Mouse (Mus musculus) thymus, postnatal 0 days (tissue): ENCODE measurements around the gene Tmem72. TPM values are rescaled to one million over a fixed set of nuclear protein-coding genes. Genes with fewer than 3 reads are reported as not detected.

Experiments used
- DNase-seq: peaks from one replicate; pipeline ENCODE4 v3.0.0-alpha.2; 2015; ENCODE audit warnings: low spot score
- polyA plus RNA-seq: library from polyadenylated mRNA; unstranded; fragments of >200 nt; fragmentation: Nextera tagmentation; extraction: Ambion mirVana; gene quantifications from 2 replicates; pipeline ENCODE4 v1.2.1, GENCODE M21; 2015

Tmem72 gene
- polyA plus RNA-seq, 1 experiment from 2014 or later: 0.04 TPM

GRCm38 (mm10) chr6:116679563-116680288 is 37.0 kb downstream of the Tmem72 start:
- no peak for DNase-seq

GRCm38 (mm10) chr6:116677321-116677720 is 39.4 kb downstream of the Tmem72 start:
- DNase-seq: no peak

- no peak for DNase-seq
Measured at GRCm38 (mm10) chr6:116676355-116676913, 40.3 kb downstream of the Tmem72 start.

GRCm38 (mm10) chr6:116674283-116674886 is 42.3 kb downstream of the Tmem72 start:
- no peak for DNase-seq

GRCm38 (mm10) chr6:116673471-116674282 is 43.0 kb downstream of the Tmem72 start, which contains the start of gene Rassf4:
Gene Rassf4 (minus strand): TSS chr6:116673952.
- DNase-seq: peak; percentile 65

- DNase-seq: no peak
Measured at GRCm38 (mm10) chr6:116672349-116672748, 44.4 kb downstream of the Tmem72 start.

- no peak for DNase-seq
Measured at GRCm38 (mm10) chr6:116671768-116672167, 44.9 kb downstream of the Tmem72 start.

- DNase-seq: no peak
Measured at GRCm38 (mm10) chr6:116671031-116671430, 45.7 kb downstream of the Tmem72 start.

- no peak for DNase-seq
Measured at GRCm38 (mm10) chr6:116670144-116670543, 46.6 kb downstream of the Tmem72 start.

- no peak for DNase-seq
Measured at GRCm38 (mm10) chr6:116668682-116669470, 47.8 kb downstream of the Tmem72 start.

- DNase-seq: no peak
Measured at GRCm38 (mm10) chr6:116667382-116667781, 49.3 kb downstream of the Tmem72 start.

- no peak for DNase-seq
Measured at GRCm38 (mm10) chr6:116666892-116667291, 49.8 kb downstream of the Tmem72 start.

GRCm38 (mm10) chr6:116666085-116666750 is 50.5 kb downstream of the Tmem72 start:
- DNase-seq: no peak

- DNase-seq: no peak
Measured at GRCm38 (mm10) chr6:116664830-116665229, 51.9 kb downstream of the Tmem72 start.

- DNase-seq: no peak
Measured at GRCm38 (mm10) chr6:116664031-116664430, 52.7 kb downstream of the Tmem72 start.

GRCm38 (mm10) chr6:116663364-116663763 is 53.3 kb downstream of the Tmem72 start:
- no peak for DNase-seq

GRCm38 (mm10) chr6:116653684-116654454 is 62.8 kb downstream of the Tmem72 start:
- DNase-seq: peak; percentile 51

GRCm38 (mm10) chr6:116653191-116653590 is 63.5 kb downstream of the Tmem72 start:
- no peak for DNase-seq

GRCm38 (mm10) chr6:116651437-116652118 is 65.1 kb downstream of the Tmem72 start:
- no peak for DNase-seq
